Mouse (Mus musculus) right cerebral cortex, postnatal 10 days (tissue): ENCODE measurements around the gene Sult1b1.
"Not testable (repeated sequence)": the region's sequence is repeated elsewhere in the genome, so short reads cannot be mapped to it uniquely, and the experiment has no call there.

Experiments used
- DNase-seq, 2 experiments: peaks; one replicate each; pipeline ENCODE4 v3.0.0; 2021; ENCODE audit warnings: low spot score in 2 of 2

Gene Sult1b1

GRCm38 (mm10) chr5:87538111-87538510, at the start of gene Sult1b1:
TSS of gene Sult1b1 (minus strand) at chr5:87538195.
- DNase-seq, result no peak

GRCm38 (mm10) chr5:87580389-87580788, 42.4 kb upstream of the Sult1b1 start:
- DNase-seq, result no peak

- no peak for DNase-seq
Observed at GRCm38 (mm10) chr5:87574174-87574573, 36.2 kb upstream of the Sult1b1 start.

- DNase-seq, result no peak
Observed at GRCm38 (mm10) chr5:87573490-87573889, 35.5 kb upstream of the Sult1b1 start.

DNA sequence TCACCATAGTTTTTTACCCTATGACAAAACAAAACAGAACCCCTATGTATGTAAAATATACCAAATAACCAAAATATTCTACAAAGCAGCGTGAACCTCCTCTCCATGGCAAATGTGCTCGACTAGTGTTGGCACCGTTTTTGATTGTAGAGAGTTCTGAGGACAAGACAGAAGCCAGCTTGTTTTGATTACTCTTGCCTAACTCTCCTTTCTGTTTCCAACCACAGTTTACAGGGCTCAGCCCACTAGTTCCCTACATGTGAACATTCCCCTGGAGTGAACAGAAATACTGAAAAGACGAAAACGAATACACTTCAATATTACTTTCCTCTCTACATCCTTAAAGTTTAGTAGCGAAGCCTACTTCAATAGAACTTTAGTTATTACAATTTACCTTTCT, 34.8 kb upstream of the Sult1b1 start:
- DNase-seq, result no peak

GRCm38 (mm10) chr5:87568845-87569244, 30.9 kb upstream of the Sult1b1 start, which contains the start of gene Sult1d1:
TSS of gene Sult1d1 (minus strand) at chr5:87569027.
- DNase-seq, result no peak

DNA sequence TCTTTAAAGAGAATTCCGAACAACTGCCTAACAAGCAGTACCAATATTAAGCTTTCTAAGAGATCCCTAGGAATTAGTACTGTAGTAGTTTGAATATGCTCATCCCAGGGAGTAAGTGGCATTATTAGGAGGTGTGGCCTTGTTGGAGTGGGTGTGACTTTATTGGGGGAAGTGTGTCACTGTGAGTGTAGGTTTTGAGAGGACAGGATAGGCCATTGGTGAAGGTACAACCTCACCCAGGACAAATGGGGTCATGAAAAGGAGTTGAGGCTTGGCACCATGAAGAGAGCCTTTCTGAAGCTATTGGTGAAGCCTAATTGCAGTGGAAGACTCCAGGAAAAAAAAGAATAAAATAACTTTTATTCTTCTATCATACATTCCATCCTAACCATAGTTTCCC, 29.3 kb upstream of the Sult1b1 start:
- DNase-seq, result no peak

- DNase-seq, result no peak
Observed at GRCm38 (mm10) chr5:87562966-87563365, 25.0 kb upstream of the Sult1b1 start.

- no peak for DNase-seq
Observed at GRCm38 (mm10) chr5:87562526-87562925, 24.5 kb upstream of the Sult1b1 start.

DNA sequence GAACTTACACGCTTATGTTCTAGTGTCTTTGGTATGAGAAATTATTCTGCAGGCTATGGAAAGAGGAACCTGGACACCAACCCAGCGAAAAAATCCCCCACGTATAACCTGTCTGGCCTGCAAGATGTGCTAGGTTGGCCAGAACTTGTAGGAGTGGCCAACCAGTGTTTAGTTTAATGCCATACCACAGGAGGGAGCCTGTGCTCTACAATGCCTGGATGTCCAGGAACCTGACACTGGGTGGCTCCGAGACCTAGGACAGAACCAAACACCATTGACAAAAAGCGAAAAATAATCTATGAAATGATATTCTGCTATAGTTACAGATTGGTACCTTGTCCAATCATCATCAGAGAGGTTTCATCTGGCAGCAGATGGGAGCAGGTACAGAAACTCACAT, 22.1 kb upstream of the Sult1b1 start:
- DNase-seq, result no peak

DNA sequence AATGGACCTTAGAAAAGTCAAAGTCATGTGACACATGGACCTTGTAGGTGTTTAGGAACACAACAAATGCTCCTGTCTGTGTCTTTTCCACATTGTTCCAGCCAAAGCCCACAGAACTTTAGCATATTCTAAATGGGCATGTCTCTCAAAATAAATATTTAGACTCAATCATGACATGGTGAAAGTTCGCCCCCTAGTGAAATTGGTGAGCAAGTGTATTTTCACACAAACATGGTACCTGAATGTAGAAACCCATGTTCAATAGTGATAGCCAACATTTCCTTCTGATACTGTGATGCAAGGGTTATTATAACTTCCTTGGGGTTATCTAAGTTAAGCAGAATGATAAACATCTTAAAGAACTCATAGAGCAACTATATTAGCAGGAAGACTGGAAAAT, 12.9 kb upstream of the Sult1b1 start:
- no peak for DNase-seq

GRCm38 (mm10) chr5:87535994-87536644, 1.9 kb downstream of the Sult1b1 start:
- no peak for DNase-seq

- no peak for DNase-seq
Observed at GRCm38 (mm10) chr5:87532288-87532687, 5.7 kb downstream of the Sult1b1 start.

DNA sequence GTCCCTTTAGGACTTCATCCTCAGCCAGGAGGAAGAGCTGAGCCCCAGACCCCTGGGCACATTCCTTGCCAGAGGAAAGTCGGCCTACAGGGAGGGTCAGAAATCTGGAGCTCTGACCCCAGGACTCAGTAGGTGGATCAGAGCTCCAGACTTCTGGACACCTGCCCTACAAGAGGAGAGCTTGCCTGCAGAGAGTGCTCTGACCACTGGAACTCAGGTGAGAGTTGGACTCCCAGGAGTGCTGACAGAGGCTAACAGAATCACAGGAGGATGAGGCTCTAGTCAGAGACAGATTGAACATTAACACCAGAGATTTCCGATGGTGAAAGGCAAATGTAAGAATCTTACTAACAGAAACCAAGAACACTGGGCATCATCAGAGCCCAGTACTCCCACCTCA, 14.4 kb downstream of the Sult1b1 start:
- not testable (repeated sequence) for DNase-seq

GRCm38 (mm10) chr5:87505776-87506458, 32.1 kb downstream of the Sult1b1 start:
- no peak for DNase-seq

- no peak for DNase-seq
Observed at GRCm38 (mm10) chr5:87502687-87503086, 35.3 kb downstream of the Sult1b1 start.

DNA sequence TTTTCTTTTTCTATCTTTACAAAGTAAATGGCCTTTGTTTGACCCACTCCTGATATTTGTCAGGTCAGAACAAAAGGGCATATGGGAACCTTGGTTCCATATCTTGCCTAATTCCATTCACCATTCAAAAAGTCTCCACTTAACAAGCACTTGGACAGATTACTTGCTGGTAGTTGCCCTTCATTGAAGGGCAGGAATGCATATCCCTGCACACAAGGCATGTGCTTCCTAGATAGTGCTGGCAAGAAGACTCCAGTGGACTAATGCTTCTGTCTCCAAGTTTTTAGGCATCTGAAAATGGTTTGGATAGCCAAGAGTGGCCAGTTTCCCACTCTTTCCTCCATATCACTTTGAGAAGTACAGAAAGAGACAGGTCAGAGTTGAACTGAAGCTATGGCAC, 38.7 kb downstream of the Sult1b1 start:
- no peak for DNase-seq

DNA sequence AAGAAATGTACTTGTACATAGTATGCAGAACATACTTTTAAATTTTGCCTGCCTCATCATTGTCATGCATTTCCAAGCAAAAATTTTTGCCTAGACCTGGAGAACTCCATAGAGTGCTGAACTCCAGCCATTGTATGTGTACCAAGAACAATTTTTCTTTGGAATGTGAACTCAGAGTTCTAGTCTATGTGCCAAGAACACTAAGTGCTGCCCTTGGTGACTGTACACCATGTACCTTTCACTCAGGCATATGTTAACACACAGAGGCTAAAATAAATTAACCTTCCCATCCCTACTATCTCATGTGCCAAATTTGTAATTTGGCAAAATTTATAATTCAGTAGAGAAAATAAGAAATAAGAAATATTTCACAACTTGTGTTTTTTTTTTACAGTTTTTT, 39.1 kb downstream of the Sult1b1 start:
- no peak for DNase-seq

- no peak for DNase-seq
Observed at GRCm38 (mm10) chr5:87490771-87491170, 47.2 kb downstream of the Sult1b1 start, which contains the start of gene Ugt2a1. TSS of gene Ugt2a1 (minus strand) at chr5:87490871.

DNA sequence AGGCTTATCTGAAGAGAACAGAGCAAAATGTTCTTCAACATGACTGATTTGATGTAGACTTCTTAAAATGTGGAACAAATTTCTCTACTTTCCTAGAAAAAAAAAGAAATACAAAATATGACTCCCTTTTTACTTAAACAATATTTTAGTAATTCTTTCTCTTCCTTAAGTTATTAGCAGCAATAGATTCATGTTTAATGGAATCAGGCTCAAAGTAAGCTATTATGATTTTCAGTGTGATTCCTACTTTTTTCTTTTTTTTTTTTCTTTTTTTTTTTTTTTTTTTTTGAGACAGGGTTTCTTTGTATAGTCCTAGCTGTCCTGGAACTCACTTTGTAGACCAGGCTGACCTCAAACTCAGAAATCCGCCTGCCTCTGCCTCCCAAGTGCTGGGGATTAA, 51.3 kb downstream of the Sult1b1 start, which contains the start of gene Gm43638:
Gene Gm43638 (minus strand): TSS at position 101 of the 400 bp plus-strand sequence.
- not testable (repeated sequence) for DNase-seq

DNA sequence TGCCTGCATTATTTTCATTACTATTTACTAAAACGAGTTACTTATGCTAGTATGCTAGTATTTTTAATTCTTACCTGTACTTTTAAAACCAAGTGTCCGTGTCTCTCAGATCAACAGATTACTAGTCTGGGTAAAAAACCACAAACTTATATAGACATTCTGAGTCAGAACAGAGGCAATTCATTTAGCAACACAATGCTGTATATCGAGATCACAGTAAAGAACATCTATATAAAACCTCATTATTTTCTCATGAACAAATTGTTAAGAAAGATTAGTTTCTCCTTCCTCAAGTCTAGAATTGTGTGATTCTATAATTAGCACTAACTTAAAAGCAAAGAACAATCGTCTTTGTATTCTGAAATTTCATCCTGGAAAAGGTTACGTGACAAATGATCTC, 55.8 kb downstream of the Sult1b1 start, which contains the start of gene Ugt2a2:
Gene Ugt2a2 (minus strand): TSS at position 101 of the 400 bp plus-strand sequence.
- no peak for DNase-seq
